Mouse (Mus musculus) liver, embryonic 14.5 days (tissue): ENCODE measurements around the gene Lrrn4cl. TPM values are rescaled to one million over a fixed set of nuclear protein-coding genes. Genes with fewer than 3 reads are reported as not detected.

Source experiments
- ATAC-seq: fragments of 200-750 bp; cut with Nextera tagmentation; 2 replicates; pipeline ENCODE4 v1.8.0; 2017; ENCODE audit warnings: moderate number of reproducible peaks, mild to moderate bottlenecking, moderate library complexity; ENCODE audit not compliant: insufficient read depth
- DNase-seq, 3 experiments: peaks; one replicate each; pipeline ENCODE4 v3.0.0-alpha.2; 2012 to 2013; ENCODE audit warnings: low read depth in 3 of 3, low spot score in 3 of 3
- H3K27ac ChIP-seq: fragments of 300-500 bp; sonication (generic); 2 replicates; pipeline ENCODE4 v1.5.1; 2014; ENCODE audit warnings: moderate library complexity, mild to moderate bottlenecking, control low read depth, inconsistent platforms
- H3K27me3 ChIP-seq: fragments of 300-500 bp; sonication (generic); 2 replicates; pipeline ENCODE4 v1.6.1; 2014; ENCODE audit warnings: mild to moderate bottlenecking, low read length, moderate library complexity; ENCODE audit not compliant: control insufficient read depth, insufficient read depth
- H3K36me3 ChIP-seq: fragments of 300-500 bp; sonication (generic); replicated peaks from 2 replicates; pipeline ENCODE4 v1.6.1; 2014; ENCODE audit warnings: low read depth; ENCODE audit not compliant: control insufficient read depth, insufficient read depth
- H3K4me1 ChIP-seq, 2 experiments: fragments of 200-500 bp in 1 of 2; fragments of 300-500 bp in 1 of 2; sonication (generic) in 1 of 2; replicated peaks; 2 replicates each; pipeline ENCODE4 v1.6.1; 2012 to 2014; ENCODE audit warnings: antibody characterized with exemption in 1 of 2, inconsistent platforms in 1 of 2, low read length in 1 of 2; ENCODE audit not compliant: control insufficient read depth in 2 of 2, insufficient read depth in 2 of 2
- H3K4me2 ChIP-seq: fragments of 300-500 bp; sonication (generic); 2 replicates; pipeline ENCODE4 v1.6.1; 2014; ENCODE audit warnings: low read depth, mild to moderate bottlenecking, control low read depth, moderate library complexity
- H3K4me3 ChIP-seq, 2 experiments: fragments of 200-500 bp in 1 of 2; fragments of 300-500 bp in 1 of 2; sonication (generic) in 1 of 2; 2 replicates each; pipeline ENCODE4 v1.5.1; 2012 to 2014; ENCODE audit warnings: low read depth in 2 of 2, low read length in 2 of 2, mild to moderate bottlenecking in 2 of 2, control low read depth in 1 of 2, inconsistent platforms in 1 of 2, moderate library complexity in 1 of 2; ENCODE audit not compliant: insufficient read depth in 1 of 2
- H3K9ac ChIP-seq: fragments of 300-500 bp; sonication (generic); replicated peaks from 2 replicates; pipeline ENCODE4 v1.6.1; 2014; ENCODE audit warnings: mild to moderate bottlenecking, control low read depth, moderate library complexity
- H3K9me3 ChIP-seq: fragments of 300-500 bp; sonication (generic); 2 replicates; pipeline ENCODE4 v1.6.1; 2016; ENCODE audit warnings: low read length, mixed read lengths; ENCODE audit not compliant: control insufficient read depth
- CTCF ChIP-seq: IDR thresholded peaks from 2 replicates; pipeline ENCODE4 v1.5.1; 2016; ENCODE audit warnings: antibody characterized with exemption, low read depth, control low read depth
- EP300 ChIP-seq: IDR thresholded peaks from 2 replicates; pipeline ENCODE4 v1.6.1; 2016; ENCODE audit warnings: antibody characterized with exemption, low read depth
- WGBS: fragments of 180-500 bp; shearing (Covaris S2); extraction: QIAGEN DNeasy Blood & Tissue Kit; methylation state at CpG from one replicate; pipeline ENCODE4 v1.1.7; 2014; ENCODE audit not compliant: insufficient replicate concordance; 5-methylcytosine and 5-hydroxymethylcytosine counted together
- polyA plus RNA-seq, 2 experiments: library from polyadenylated mRNA; depleted of rRNA in 1 of 2; stranded (reverse) in 1 of 2; unstranded in 1 of 2; fragments of >200 nt; fragmentation: Nextera tagmentation in 1 of 2; extraction: Ambion mirVana in 1 of 2; gene quantifications; 2 replicates each; pipeline versions ENCODE4 v1.2.1 to v1.2.3; 2012 to 2014

Gene Lrrn4cl
- polyA plus RNA-seq, 2 experiments = 0.10 TPM; not detected in 1

- no peaks in the 10 kb centered on the region for H3K27me3 ChIP-seq
- H3K9me3 ChIP-seq = no peaks in the 10 kb centered on the region
- H3K4me2 ChIP-seq = no peak overlapping the region
- DNase-seq (no peak), ATAC-seq (no peak)
- no peak overlapping the region for H3K4me3 ChIP-seq
- no peak overlapping the region for H3K27ac ChIP-seq
- TF ChIP-seq EP300 (no peak), CTCF (no peak)
- 82% methylated on average over 5 of the region's 5 CpGs for WGBS
- peaks cover 6 to 8% of the 10 kb centered on the region in 2 experiments; a peak in 3 of 4 replicates for H3K4me1 ChIP-seq
- no peak overlapping the region for H3K9ac ChIP-seq
- peaks cover 27% of the 10 kb centered on the region for H3K36me3 ChIP-seq
Measured at GRCm38 (mm10) chr19:8806810-8807209, 43.8 kb upstream of the Lrrn4cl start.

GRCm38 (mm10) chr19:8815812-8816211, 34.8 kb upstream of the Lrrn4cl start:
- ATAC-seq (no peak), DNase-seq (no peak)
- H3K4me2 ChIP-seq = no peak overlapping the region
- H3K4me3 ChIP-seq = no peak overlapping the region
- H3K36me3 ChIP-seq = peaks cover 45% of the 10 kb centered on the region
- H3K27me3 ChIP-seq = no peaks in the 10 kb centered on the region
- no peak for TF ChIP-seq CTCF
- TF ChIP-seq EP300 = no peak
- peaks cover 3 to 14% of the 10 kb centered on the region in 2 experiments for H3K4me1 ChIP-seq
- 85% methylated on average over 11 of the region's 11 CpGs for WGBS
- H3K9ac ChIP-seq = no peak overlapping the region
- H3K9me3 ChIP-seq = no peaks in the 10 kb centered on the region
- H3K27ac ChIP-seq = no peak overlapping the region

- H3K4me2 ChIP-seq = peak overlapping the region; percentile 91
- no peak for ATAC-seq
- no peak for DNase-seq
- TF ChIP-seq EP300 (no peak), CTCF (no peak)
- no peak overlapping the region for H3K27ac ChIP-seq
- H3K9ac ChIP-seq = peak overlapping the region; percentile 7
- H3K36me3 ChIP-seq = peaks cover 41% of the 10 kb centered on the region
- no peaks in the 10 kb centered on the region for H3K27me3 ChIP-seq
- no peaks in the 10 kb centered on the region for H3K9me3 ChIP-seq
- peaks cover 5 to 16% of the 10 kb centered on the region in 2 experiments for H3K4me1 ChIP-seq
- peak overlapping the region in 1 of 2 experiments; percentile 96; a peak in 2 of 4 replicates for H3K4me3 ChIP-seq
- 67% methylated on average over 3 of the region's 3 CpGs for WGBS
Measured at GRCm38 (mm10) chr19:8817001-8817400, 33.6 kb upstream of the Lrrn4cl start.

GRCm38 (mm10) chr19:8818301-8818798, 32.2 kb upstream of the Lrrn4cl start:
- 11% methylated on average over 14 of the region's 14 CpGs for WGBS
- no peaks in the 10 kb centered on the region for H3K9me3 ChIP-seq
- DNase-seq (no peak), ATAC-seq (no peak)
- TF ChIP-seq EP300 = no peak
- TF ChIP-seq CTCF = no peak
- peak overlapping the region; percentile 90 to 96 for H3K4me3 ChIP-seq
- H3K4me2 ChIP-seq = peak overlapping the region; percentile 91
- H3K4me1 ChIP-seq = peaks cover 9 to 25% of the 10 kb centered on the region in 2 experiments
- peaks cover 43% of the 10 kb centered on the region for H3K36me3 ChIP-seq
- H3K9ac ChIP-seq = peak overlapping the region; percentile 98
- H3K27me3 ChIP-seq = no peaks in the 10 kb centered on the region
- H3K27ac ChIP-seq = peak overlapping the region; percentile 86

- Histone ChIP-seq H3K4me3 (peak within 1 kb of the TSS; percentile 90 to 96), H3K4me2 (peak within 1 kb of the TSS; percentile 91), H3K27me3 (no peaks in the 10 kb centered on the region), H3K27ac (peak within 1 kb of the TSS; percentile 86), H3K36me3 (peaks cover 44% of the 10 kb centered on the region), H3K4me1 (peaks cover 9 to 25% of the 10 kb centered on the region in 2 experiments), H3K9me3 (no peaks in the 10 kb centered on the region), H3K9ac (peak within 1 kb of the TSS; percentile 98)
- under 1% methylated on average over 33 of the region's 33 CpGs for WGBS
- DNase-seq = peak; percentile 97 to 98 (median 97)
- peak; percentile 1; the same call in 1 of the 2 replicates for TF ChIP-seq CTCF
- no peak for TF ChIP-seq EP300
- peak; percentile 79 for ATAC-seq
Measured at GRCm38 (mm10) chr19:8818801-8819595, 31.6 kb upstream of the Lrrn4cl start, which contains the start of gene Ttc9c. Gene Ttc9c (minus strand): TSS chr19:8819333.
